Mouse (Mus musculus) lung, postnatal 0 days (tissue): ENCODE data around the gene Lsp1. TPM values are rescaled to one million over a fixed set of nuclear protein-coding genes. Genes with fewer than 3 reads are reported as not detected.

Experiments
- ATAC-seq: fragments of 200-750 bp; cut with Nextera tagmentation; 2 replicates; pipeline ENCODE4 v1.8.0; 2017; ENCODE audit warnings: moderate library complexity
- DNase-seq: peaks from one replicate; pipeline ENCODE4 v3.0.0-alpha.2; 2016; ENCODE audit warnings: low spot score
- H3K27ac ChIP-seq: fragments of 300-500 bp; sonication (generic); 2 replicates; pipeline ENCODE4 v1.5.1; 2014; ENCODE audit warnings: antibody characterized with exemption, mild to moderate bottlenecking, low read length, mixed read lengths
- H3K27me3 ChIP-seq: fragments of 300-500 bp; sonication (generic); replicated peaks from 2 replicates; pipeline ENCODE4 v1.6.1; 2014; ENCODE audit warnings: low read length, mixed read lengths; ENCODE audit not compliant: insufficient read depth
- H3K36me3 ChIP-seq: fragments of 300-500 bp; sonication (generic); 2 replicates; pipeline ENCODE4 v1.6.1; 2014; ENCODE audit warnings: low read length, mixed read lengths; ENCODE audit not compliant: insufficient read depth
- H3K4me1 ChIP-seq: fragments of 300-500 bp; sonication (generic); 2 replicates; pipeline ENCODE4 v1.6.1; 2014; ENCODE audit warnings: antibody characterized with exemption, low read depth, low read length, mixed read lengths; ENCODE audit not compliant: insufficient read depth
- H3K4me2 ChIP-seq: fragments of 300-500 bp; sonication (generic); replicated peaks from 2 replicates; pipeline ENCODE4 v1.6.1; 2014; ENCODE audit warnings: low read depth, mild to moderate bottlenecking, low read length, moderate library complexity, mixed read lengths
- H3K4me3 ChIP-seq: fragments of 300-500 bp; sonication (generic); 2 replicates; pipeline ENCODE4 v1.5.1; 2014; ENCODE audit warnings: low read depth, low read length
- H3K9ac ChIP-seq: fragments of 300-500 bp; sonication (generic); replicated peaks from 2 replicates; pipeline ENCODE4 v1.6.1; 2014; ENCODE audit warnings: low read depth, mild to moderate bottlenecking
- H3K9me3 ChIP-seq: fragments of 300-500 bp; sonication (generic); 2 replicates; pipeline ENCODE4 v1.6.1; 2016; ENCODE audit warnings: low read length, mixed read lengths
- CTCF ChIP-seq: IDR thresholded peaks from 2 replicates; pipeline ENCODE4 v1.5.1; 2016; ENCODE audit warnings: antibody characterized with exemption, mild to moderate bottlenecking
- EP300 ChIP-seq: IDR thresholded peaks from 2 replicates; pipeline ENCODE4 v1.6.1; 2016; ENCODE audit warnings: antibody characterized with exemption, mild to moderate bottlenecking, control low read depth
- WGBS: fragments of 180-500 bp; shearing (Covaris S2); extraction: QIAGEN DNeasy Blood & Tissue Kit; methylation state at CpG from one replicate; pipeline ENCODE4 v1.1.7; 2014; 5-methylcytosine and 5-hydroxymethylcytosine counted together
- polyA plus RNA-seq: library from polyadenylated mRNA; unstranded; fragments of >200 nt; fragmentation: Nextera tagmentation; extraction: Ambion mirVana; gene quantifications from 2 replicates; pipeline ENCODE4 v1.2.1, GENCODE M21; 2015

Lsp1 gene
- polyA plus RNA-seq, 1 experiment from 2014 or later: 92.3 TPM

- Histone ChIP-seq H3K36me3 (no peaks in the 10 kb centered on the region), H3K9ac (no peak overlapping the region), H3K27me3 (no peaks in the 10 kb centered on the region), H3K4me1 (peaks cover 12% of the 10 kb centered on the region; the same call in 1 of the 2 replicates), H3K9me3 (no peaks in the 10 kb centered on the region), H3K4me3 (no peak overlapping the region), H3K4me2 (no peak overlapping the region), H3K27ac (no peak overlapping the region)
- 12% methylated on average over 6 of the region's 6 CpGs for WGBS
- DNase-seq (peak; percentile 65), ATAC-seq (0 out of 2 replicates have a peak, but pooled peaks have one; percentile 22)
- no peak for TF ChIP-seq EP300
- peak; percentile 72 for TF ChIP-seq CTCF
These were observed 77.3 kb downstream of the Lsp1 start for GRCm38 (mm10) chr7:142537879-142538278.

- ATAC-seq (no peak), DNase-seq (no peak)
- no peaks in the 10 kb centered on the region for H3K36me3 ChIP-seq
- H3K27ac ChIP-seq: no peak overlapping the region
- peaks cover 12% of the 10 kb centered on the region; the same call in 1 of the 2 replicates for H3K4me1 ChIP-seq
- no peak overlapping the region for H3K4me2 ChIP-seq
- WGBS: 45% methylated on average over 4 of the region's 4 CpGs
- H3K27me3 ChIP-seq: no peaks in the 10 kb centered on the region
- no peak overlapping the region for H3K4me3 ChIP-seq
- H3K9me3 ChIP-seq: no peaks in the 10 kb centered on the region
- TF ChIP-seq CTCF (no peak), EP300 (no peak)
- H3K9ac ChIP-seq: no peak overlapping the region
These were observed 77.7 kb downstream of the Lsp1 start for GRCm38 (mm10) chr7:142538291-142538690.

- Histone ChIP-seq H3K4me2 (no peak overlapping the region), H3K9me3 (no peaks in the 10 kb centered on the region), H3K27ac (no peak overlapping the region), H3K36me3 (no peaks in the 10 kb centered on the region), H3K27me3 (no peaks in the 10 kb centered on the region), H3K9ac (no peak overlapping the region), H3K4me1 (peaks cover 12% of the 10 kb centered on the region; the same call in 1 of the 2 replicates), H3K4me3 (no peak overlapping the region)
- TF ChIP-seq EP300 (no peak), CTCF (no peak)
- DNase-seq (no peak), ATAC-seq (no peak)
- 27% methylated on average over 6 of the region's 6 CpGs for WGBS
These were observed 78.2 kb downstream of the Lsp1 start for GRCm38 (mm10) chr7:142538766-142539165.

GRCm38 (mm10) chr7:142539828-142540227 is 79.2 kb downstream of the Lsp1 start:
- Histone ChIP-seq H3K36me3 (no peaks in the 10 kb centered on the region), H3K9me3 (no peaks in the 10 kb centered on the region), H3K27me3 (no peaks in the 10 kb centered on the region), H3K4me2 (no peak overlapping the region), H3K27ac (no peak overlapping the region), H3K4me3 (no peak overlapping the region), H3K4me1 (0 out of 2 replicates have a peak, but pooled peaks cover 4% of the 10 kb centered on the region), H3K9ac (no peak overlapping the region)
- 55% methylated on average over 8 of the region's 8 CpGs for WGBS
- no peak for DNase-seq
- no peak for ATAC-seq
- no peak for TF ChIP-seq CTCF
- TF ChIP-seq EP300: no peak

- ATAC-seq: no peak
These were observed 82.2 kb downstream of the Lsp1 start for GRCm38 (mm10) chr7:142542771-142543303.

More at GRCm38 (mm10) chr7:142542771-142543303, 82.2 kb downstream of the Lsp1 start:
- Histone ChIP-seq H3K27me3 (no peaks in the 10 kb centered on the region), H3K4me1 (0 out of 2 replicates have a peak, but pooled peaks cover 4% of the 10 kb centered on the region), H3K36me3 (no peaks in the 10 kb centered on the region), H3K4me3 (no peak overlapping the region), H3K4me2 (no peak overlapping the region), H3K9ac (no peak overlapping the region), H3K27ac (no peak overlapping the region), H3K9me3 (no peaks in the 10 kb centered on the region)
- DNase-seq: no peak
- WGBS: 33% methylated on average over 11 of the region's 11 CpGs
- TF ChIP-seq CTCF (no peak), EP300 (no peak)

Other genes starting within 250 kb of the Lsp1 start
- gene Gm7579, start 248.9 kb upstream of the Lsp1 start, polyA plus RNA-seq: not detected in 2 replicates
- not detected in 2 replicates for gene Krtap5-5, start 230.8 kb upstream of the Lsp1 start, polyA plus RNA-seq
- not detected in 2 replicates for gene Gm40460, start 219.7 kb upstream of the Lsp1 start, polyA plus RNA-seq
- gene Gm2431, start 202.5 kb upstream of the Lsp1 start, polyA plus RNA-seq: not detected in 2 replicates
- not detected in 2 replicates for gene Gm4559, start 186.4 kb upstream of the Lsp1 start, polyA plus RNA-seq
- not detected in 2 replicates for gene Krtap5-1, start 163.7 kb upstream of the Lsp1 start, polyA plus RNA-seq
- gene Krtap5-4, start 157.3 kb upstream of the Lsp1 start, polyA plus RNA-seq: not detected in 2 replicates
- 15.0 and 15.5 TPM in 2 replicates for gene Ifitm10, start 87.1 kb upstream of the Lsp1 start, polyA plus RNA-seq
- 0.80 TPM in 1 of 2 replicates, not detected in the other for gene Gm49369, start 78.1 kb upstream of the Lsp1 start, polyA plus RNA-seq
- gene Ctsd, start 72.8 kb upstream of the Lsp1 start, polyA plus RNA-seq: 469 and 481 TPM in 2 replicates
- 0.47 and 1.1 TPM in 2 replicates for gene Syt8, start 26.0 kb upstream of the Lsp1 start, polyA plus RNA-seq
- gene Tnni2, start 19.0 kb upstream of the Lsp1 start, polyA plus RNA-seq: 1.9 and 2.1 TPM in 2 replicates
- gene Tnnt3, start 38.0 kb downstream of the Lsp1 start, polyA plus RNA-seq: 1.5 and 2.2 TPM in 2 replicates
- gene Mrpl23, start 71.9 kb downstream of the Lsp1 start, polyA plus RNA-seq: 15.2 and 15.7 TPM in 2 replicates
- gene Igf2, start 206.0 kb downstream of the Lsp1 start, polyA plus RNA-seq: 131 and 135 TPM in 2 replicates
- gene Gm49394, start 209.1 kb downstream of the Lsp1 start, polyA plus RNA-seq: not detected in 2 replicates